Mouse (Mus musculus) forebrain, embryonic 11.5 days (tissue): Measurements from ENCODE around the gene Agl. TPM values are rescaled to one million over a fixed set of nuclear protein-coding genes. Genes with fewer than 3 reads are reported as not detected.

ENCODE experiments used
- ATAC-seq: fragments of 200-750 bp; cut with Nextera tagmentation; replicated peaks from 2 replicates; pipeline ENCODE4 v1.8.0; 2017; ENCODE audit warnings: moderate TSS enrichment; ENCODE audit not compliant: low FRiP score
- DNase-seq: peaks from one replicate; pipeline ENCODE4 v3.0.0-alpha.2; 2017; ENCODE audit warnings: low spot score
- H3K27ac ChIP-seq: fragments of 300-500 bp; sonication (generic); 2 replicates; pipeline ENCODE4 v1.5.1; 2014; ENCODE audit warnings: low read depth, low read length
- H3K27me3 ChIP-seq: fragments of 300-500 bp; sonication (generic); 2 replicates; pipeline ENCODE4 v1.6.1; 2014; ENCODE audit warnings: mild to moderate bottlenecking, low read length, mixed read lengths; ENCODE audit not compliant: control insufficient read depth, insufficient read depth
- H3K36me3 ChIP-seq: fragments of 300-500 bp; sonication (generic); 2 replicates; pipeline ENCODE4 v1.6.1; 2014; ENCODE audit warnings: mild to moderate bottlenecking, low read length, moderate library complexity, mixed read lengths; ENCODE audit not compliant: control insufficient read depth, insufficient read depth
- H3K4me1 ChIP-seq: fragments of 300-500 bp; sonication (generic); replicated peaks from 2 replicates; pipeline ENCODE4 v1.6.1; 2014; ENCODE audit warnings: low read length, mixed read lengths; ENCODE audit not compliant: control insufficient read depth, insufficient read depth
- H3K4me2 ChIP-seq: fragments of 300-500 bp; sonication (generic); 2 replicates; pipeline ENCODE4 v1.6.1; 2014; ENCODE audit warnings: low read depth, mild to moderate bottlenecking, low read length, moderate library complexity, mixed read lengths; ENCODE audit not compliant: severe bottlenecking
- H3K4me3 ChIP-seq: fragments of 300-500 bp; sonication (generic); 2 replicates; pipeline ENCODE4 v1.5.1; 2014; ENCODE audit warnings: low read depth, low read length
- H3K9ac ChIP-seq: fragments of 300-500 bp; sonication (generic); 2 replicates; pipeline ENCODE4 v1.6.1; 2014; ENCODE audit warnings: low read length
- H3K9me3 ChIP-seq: fragments of 300-500 bp; sonication (generic); 2 replicates; pipeline ENCODE4 v1.6.1; 2016; ENCODE audit warnings: low read length, mixed read lengths; ENCODE audit not compliant: control insufficient read depth
- WGBS: fragments of 180-500 bp; shearing (Covaris S2); extraction: QIAGEN DNeasy Blood & Tissue Kit; methylation state at CpG from one replicate; pipeline ENCODE4 v1.1.7; 2014; 5-methylcytosine and 5-hydroxymethylcytosine counted together
- polyA plus RNA-seq: library from polyadenylated mRNA; unstranded; fragments of >200 nt; fragmentation: Nextera tagmentation; extraction: Ambion mirVana; gene quantifications from 2 replicates; pipeline ENCODE4 v1.2.1, GENCODE M21; 2014

Agl gene
- polyA plus RNA-seq, 1 experiment from 2014 or later, result 17.4 TPM

DNA sequence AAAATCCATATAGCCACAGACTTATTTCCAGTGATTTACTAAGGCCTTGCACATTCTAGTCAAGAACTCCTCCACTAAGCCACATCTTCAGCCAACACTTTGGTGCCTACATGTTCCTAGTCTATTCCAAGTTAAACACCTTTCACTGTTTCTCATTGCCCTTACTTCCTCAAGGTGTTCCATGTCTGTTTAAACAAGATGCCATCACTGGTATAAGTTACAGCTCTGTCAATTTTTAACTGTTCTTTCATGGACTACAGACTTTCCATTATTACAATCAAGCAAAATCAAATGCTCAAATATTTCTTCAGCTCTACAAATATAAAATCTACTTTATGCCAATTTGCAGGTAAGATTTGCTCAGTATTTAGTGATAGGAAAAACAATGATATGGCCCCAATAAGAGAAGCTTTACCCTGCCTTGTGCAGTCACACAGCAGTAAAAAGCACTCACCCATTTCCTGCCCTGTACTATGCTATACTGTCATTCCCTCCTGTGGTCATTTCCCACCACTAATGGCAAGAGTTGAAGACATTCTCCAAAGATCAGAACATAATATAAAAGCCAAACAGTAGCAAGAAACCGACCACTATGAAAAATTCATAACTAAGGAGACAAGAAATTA, 105.2 kb downstream of the Agl start:
- no peak overlapping the region for H3K4me3 ChIP-seq
- no peak for ATAC-seq
- 88% methylated on average over 1 of the region's 1 CpGs for WGBS
- H3K4me1 ChIP-seq, result no peaks in the 10 kb centered on the region
- H3K36me3 ChIP-seq, result no peaks in the 10 kb centered on the region
- H3K27me3 ChIP-seq, result no peaks in the 10 kb centered on the region
- H3K9ac ChIP-seq, result no peak overlapping the region
- no peak for DNase-seq
- H3K27ac ChIP-seq, result no peak overlapping the region
- H3K9me3 ChIP-seq, result no peaks in the 10 kb centered on the region
- no peak overlapping the region for H3K4me2 ChIP-seq

DNA sequence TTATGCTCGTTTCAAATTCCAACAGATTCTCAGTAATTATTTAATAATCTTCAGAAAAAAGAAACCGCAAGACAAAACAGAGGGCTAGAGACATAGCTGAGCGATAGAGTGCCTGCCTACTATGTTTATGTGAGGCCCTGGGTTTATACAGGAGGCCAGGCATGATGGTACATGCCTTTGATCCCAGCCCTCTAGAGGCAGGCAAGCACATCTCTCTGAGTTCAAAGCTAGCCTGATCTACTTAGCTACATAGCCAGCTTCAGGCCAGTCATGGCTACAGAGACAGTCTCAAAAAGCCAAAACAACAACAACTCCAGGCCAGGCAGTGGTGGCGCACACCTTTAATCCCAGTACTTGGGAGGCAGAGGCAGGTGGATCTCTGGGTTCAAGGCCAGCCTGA, 106.4 kb downstream of the Agl start:
- no peak overlapping the region for H3K4me3 ChIP-seq
- DNase-seq (no peak), ATAC-seq (no peak)
- H3K27ac ChIP-seq, result no peak overlapping the region
- no peak overlapping the region for H3K4me2 ChIP-seq
- H3K27me3 ChIP-seq, result no peaks in the 10 kb centered on the region
- H3K9me3 ChIP-seq, result no peaks in the 10 kb centered on the region
- H3K36me3 ChIP-seq, result no peaks in the 10 kb centered on the region
- H3K4me1 ChIP-seq, result no peaks in the 10 kb centered on the region
- WGBS, result 89% methylated on average over 4 of the region's 4 CpGs
- no peak overlapping the region for H3K9ac ChIP-seq

DNA sequence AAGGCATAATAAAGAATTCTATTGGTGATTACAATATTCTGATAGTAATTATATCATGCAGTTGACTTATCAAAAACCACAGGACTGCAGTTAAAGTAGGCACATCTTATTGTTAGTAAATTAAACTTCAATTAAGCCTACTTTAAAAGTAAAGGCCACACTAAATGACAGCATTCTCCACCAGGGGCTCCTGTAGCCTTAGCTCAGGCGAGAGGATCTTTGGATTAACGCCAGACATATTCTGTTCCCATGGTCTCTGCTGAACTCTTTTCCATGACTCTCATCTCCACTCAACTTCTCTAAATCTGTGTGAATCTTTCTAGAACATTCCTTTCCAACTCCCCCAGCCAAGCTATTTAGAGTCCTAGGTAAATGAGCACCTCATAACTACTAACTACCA, 109.2 kb downstream of the Agl start:
- DNase-seq, result no peak
- no peak overlapping the region for H3K9ac ChIP-seq
- H3K9me3 ChIP-seq, result no peaks in the 10 kb centered on the region
- H3K27me3 ChIP-seq, result no peaks in the 10 kb centered on the region
- H3K27ac ChIP-seq, result no peak overlapping the region
- no peak for ATAC-seq
- H3K4me3 ChIP-seq, result no peak overlapping the region
- no peaks in the 10 kb centered on the region for H3K4me1 ChIP-seq
- no peaks in the 10 kb centered on the region for H3K36me3 ChIP-seq
- 82% methylated on average over 2 of the region's 2 CpGs for WGBS
- H3K4me2 ChIP-seq, result no peak overlapping the region

DNA sequence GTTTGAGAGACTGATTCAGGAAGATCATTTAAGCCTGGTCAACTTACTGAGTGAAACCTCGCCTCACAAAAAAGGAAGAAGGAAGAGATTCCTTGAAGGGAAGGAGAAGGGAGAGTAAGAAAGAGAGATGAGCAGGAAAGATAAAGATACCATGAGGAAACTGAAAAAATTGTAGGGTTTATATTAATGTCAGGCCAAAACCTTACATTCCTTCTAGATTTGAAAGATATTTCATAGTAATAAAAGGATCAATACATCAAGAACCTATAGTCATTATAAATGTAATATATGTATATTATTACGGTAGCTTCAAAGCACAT, 112.3 kb downstream of the Agl start:
- Histone ChIP-seq H3K36me3 (no peaks in the 10 kb centered on the region), H3K27ac (no peak overlapping the region), H3K4me3 (no peak overlapping the region), H3K9ac (no peak overlapping the region), H3K4me1 (no peaks in the 10 kb centered on the region), H3K9me3 (no peaks in the 10 kb centered on the region), H3K4me2 (no peak overlapping the region), H3K27me3 (no peaks in the 10 kb centered on the region)
- 86% methylated on average over 2 of the region's 2 CpGs for WGBS
- ATAC-seq (no peak), DNase-seq (no peak)

DNA sequence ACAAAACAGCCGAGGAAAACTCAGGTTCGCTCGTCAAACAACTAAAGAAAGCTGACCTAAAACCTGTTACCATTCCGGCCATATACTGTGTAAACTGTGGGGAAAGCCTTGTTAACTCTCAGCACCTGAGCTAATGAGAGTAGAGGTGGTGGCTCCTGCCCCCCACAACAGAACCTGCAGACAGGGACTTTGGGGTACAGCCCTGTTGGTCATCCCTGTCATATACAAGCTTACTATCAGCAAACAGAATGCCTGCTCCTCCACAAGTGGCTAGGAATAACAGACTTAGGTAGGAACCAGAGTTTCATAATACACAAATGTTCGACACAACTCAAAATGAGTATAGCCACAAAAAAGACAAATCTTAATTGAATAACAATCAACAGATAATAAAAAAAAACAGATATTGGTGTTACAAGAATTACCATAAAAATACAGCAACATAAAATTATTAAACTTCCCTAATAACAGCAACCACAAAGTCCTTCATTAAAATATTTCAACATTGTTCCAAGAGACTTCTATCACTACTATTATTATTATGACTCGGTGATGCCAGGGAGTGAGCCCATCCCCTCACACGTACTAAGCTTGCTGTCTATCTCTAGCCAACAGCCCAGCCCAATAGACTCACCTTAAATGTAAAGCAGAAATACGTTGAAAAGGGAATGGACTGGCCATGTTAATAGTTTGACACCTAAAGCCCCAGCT, 112.9 kb downstream of the Agl start:
- H3K4me3 ChIP-seq, result no peak overlapping the region
- no peak overlapping the region for H3K27ac ChIP-seq
- DNase-seq (no peak), ATAC-seq (no peak)
- no peaks in the 10 kb centered on the region for H3K9me3 ChIP-seq
- no peaks in the 10 kb centered on the region for H3K4me1 ChIP-seq
- no peaks in the 10 kb centered on the region for H3K36me3 ChIP-seq
- H3K9ac ChIP-seq, result no peak overlapping the region
- no peak overlapping the region for H3K4me2 ChIP-seq
- WGBS, result 87% methylated on average over 8 of the region's 8 CpGs
- no peaks in the 10 kb centered on the region for H3K27me3 ChIP-seq

DNA sequence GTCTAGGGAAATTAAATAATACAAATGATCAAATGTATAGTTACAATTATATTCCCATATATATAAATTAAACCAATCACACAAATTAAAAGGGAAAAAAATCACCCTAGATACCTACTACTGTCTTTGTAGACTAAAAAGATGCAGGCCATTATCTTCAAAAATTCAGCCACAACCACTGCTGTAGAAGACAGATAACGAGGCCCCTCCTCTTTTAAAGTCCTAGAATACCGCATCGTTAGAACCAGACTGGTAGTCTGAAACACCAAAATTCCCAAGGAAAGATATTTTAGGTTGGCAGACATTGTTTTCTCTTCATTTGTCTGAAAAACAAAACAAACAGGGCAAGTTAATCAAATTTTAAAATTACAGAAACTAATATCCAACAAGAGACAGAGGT, 113.7 kb downstream of the Agl start:
- H3K36me3 ChIP-seq, result no peaks in the 10 kb centered on the region
- WGBS, result 74% methylated on average over 3 of the region's 3 CpGs
- DNase-seq (no peak), ATAC-seq (no peak)
- no peak overlapping the region for H3K4me2 ChIP-seq
- no peak overlapping the region for H3K4me3 ChIP-seq
- H3K9ac ChIP-seq, result no peak overlapping the region
- H3K9me3 ChIP-seq, result no peaks in the 10 kb centered on the region
- H3K4me1 ChIP-seq, result no peaks in the 10 kb centered on the region
- H3K27me3 ChIP-seq, result no peaks in the 10 kb centered on the region
- no peak overlapping the region for H3K27ac ChIP-seq

Other genes starting within 250 kb of the Agl start
- gene Lrrc39, start 245.2 kb downstream of the Agl start, polyA plus RNA-seq, result 0.72 and 0.85 TPM in 2 replicates
- gene Sass6, start 213.2 kb downstream of the Agl start, polyA plus RNA-seq, result 41.4 and 42.6 TPM in 2 replicates
- gene Trmt13, start 193.6 kb downstream of the Agl start, polyA plus RNA-seq, result 28.6 and 29.0 TPM in 2 replicates
- 83.2 and 88.1 TPM in 2 replicates for gene Mfsd14a, start 145.5 kb downstream of the Agl start, polyA plus RNA-seq
- not detected in 2 replicates for gene Gm43191, start 126.9 kb downstream of the Agl start, polyA plus RNA-seq
- gene Slc35a3, start 95.3 kb downstream of the Agl start, polyA plus RNA-seq, result 8.4 and 11.2 TPM in 2 replicates
- 11.3 and 12.2 TPM in 2 replicates for gene Frrs1, start 51.3 kb upstream of the Agl start, polyA plus RNA-seq
- gene 4930455H04Rik, start 160.1 kb upstream of the Agl start, polyA plus RNA-seq, result not detected in 2 replicates
- gene Palmd, start 160.8 kb upstream of the Agl start, polyA plus RNA-seq, result 5.3 and 6.6 TPM in 2 replicates